Mouse (Mus musculus): ENCODE measurements at regions not wholly inside any gene's neighbourhood (a gene's known extent, or its start where the extent isn't known, plus 50 kb on each side); places are given as distances from the start of the nearest gene placed in this dataset.

DNA sequence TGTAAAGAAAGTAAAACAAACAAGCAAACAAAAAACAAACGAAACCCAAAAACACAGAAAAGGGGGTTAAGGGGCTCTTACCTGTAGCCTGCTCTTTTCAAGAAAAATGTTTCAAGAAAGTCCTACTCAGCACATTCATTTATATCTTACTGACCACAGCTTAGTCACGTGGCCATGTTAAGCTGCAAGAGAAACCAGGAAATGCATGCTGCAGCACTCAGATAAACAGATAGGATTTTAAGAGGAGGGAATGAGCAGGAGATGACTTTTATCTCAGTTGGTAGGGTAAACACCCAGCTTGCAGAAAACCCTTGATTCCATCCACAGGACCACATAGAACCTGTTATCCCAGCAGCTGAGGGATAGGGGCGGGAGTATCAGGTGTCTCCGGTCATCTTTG, 62.9 kb upstream of the Sfmbt2 start:
- TF ChIP-seq POLR2A (IDR thresholded peaks at IDR 0.05; ENCODE audit: borderline replicate concordance, extremely low read depth, insufficient read depth, insufficient read length, poor library complexity, severe bottlenecking) (no peak), CTCF (IDR thresholded peaks at IDR 0.05; ENCODE audit: borderline replicate concordance, extremely low read depth, insufficient read depth, insufficient read length) (no peak)

Measured in brain, embryonic 14.5 days (tissue).